Mouse (Mus musculus) C2C12 (cell line): ENCODE measurements around the gene Creb3l4.

Experiments
- CEBPB ChIP-seq: IDR thresholded peaks from one replicate; pipeline ENCODE4 v1.6.1; 2011; ENCODE audit warnings: low read depth, mild to moderate bottlenecking, control low read depth, moderate library complexity
- CTCF ChIP-seq: IDR thresholded peaks from one replicate; pipeline ENCODE4 v1.5.1; 2011; ENCODE audit not compliant: control insufficient read depth, insufficient read depth, insufficient read length
- MYOG ChIP-seq: IDR thresholded peaks from one replicate; pipeline ENCODE4 v1.6.1; 2011; ENCODE audit not compliant: control insufficient read depth, insufficient read length; ENCODE audit errors: extremely low read depth

- TF ChIP-seq CTCF = no peak
- no peak for TF ChIP-seq CEBPB
- TF ChIP-seq MYOG = no peak
Observed at GRCm38 (mm10) chr3:90270784-90271183, 27.5 kb upstream of the Creb3l4 start.
